Mouse (Mus musculus): Measurements from ENCODE around the gene Pcca.

Pcca gene

DNA sequence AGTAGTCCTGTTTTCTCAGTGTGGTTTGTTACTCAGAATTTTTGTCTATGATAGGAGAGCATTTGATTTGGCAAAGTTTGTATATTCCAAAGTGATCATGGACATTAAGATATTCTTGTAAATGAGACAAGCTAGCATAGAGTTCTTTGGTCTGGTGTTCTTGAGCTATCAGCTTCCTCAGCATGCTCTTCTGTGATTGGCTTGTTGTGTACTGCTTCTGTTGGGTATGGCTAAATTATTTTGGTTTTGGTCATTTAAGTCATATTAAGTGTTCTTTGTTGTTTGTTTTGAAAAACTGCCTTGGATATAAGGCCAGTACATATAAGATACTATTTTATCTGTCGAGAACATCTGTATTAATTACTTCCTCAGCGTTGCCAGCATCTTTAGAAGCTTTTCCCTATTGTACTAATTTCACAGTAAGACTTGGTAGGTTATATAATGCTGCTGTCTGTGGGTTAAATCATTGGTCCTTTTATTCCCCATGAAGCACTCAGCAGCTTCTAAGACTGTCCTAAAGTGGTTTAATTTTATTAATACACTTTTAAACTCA is 105.1 kb downstream of the Pcca start:
- in situ Hi-C loops (cut with MboI; ENCODE audit: low sequenced_read_pairs): no loop called here

DNA sequence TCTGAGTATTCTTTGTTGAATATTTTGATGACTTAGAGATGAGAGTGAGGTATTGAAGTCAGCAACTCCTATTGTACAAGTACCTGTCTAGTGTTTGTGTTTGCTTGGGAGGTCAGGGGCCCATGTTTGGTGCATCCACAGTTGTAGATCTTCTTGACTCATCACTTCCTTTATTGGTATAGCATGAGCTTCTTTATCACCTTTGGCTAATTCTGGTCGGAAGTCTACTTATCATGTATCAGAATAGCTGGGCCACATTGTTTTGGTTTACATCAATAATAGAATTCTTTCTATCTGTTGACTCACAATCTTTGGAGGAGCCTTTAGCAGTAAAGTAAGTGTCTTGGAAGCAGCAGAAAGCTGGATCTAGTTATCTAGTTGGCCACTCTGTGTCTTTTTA is 108.3 kb downstream of the Pcca start:
- in situ Hi-C loops (cut with MboI; ENCODE audit: low sequenced_read_pairs): no loop called here

DNA sequence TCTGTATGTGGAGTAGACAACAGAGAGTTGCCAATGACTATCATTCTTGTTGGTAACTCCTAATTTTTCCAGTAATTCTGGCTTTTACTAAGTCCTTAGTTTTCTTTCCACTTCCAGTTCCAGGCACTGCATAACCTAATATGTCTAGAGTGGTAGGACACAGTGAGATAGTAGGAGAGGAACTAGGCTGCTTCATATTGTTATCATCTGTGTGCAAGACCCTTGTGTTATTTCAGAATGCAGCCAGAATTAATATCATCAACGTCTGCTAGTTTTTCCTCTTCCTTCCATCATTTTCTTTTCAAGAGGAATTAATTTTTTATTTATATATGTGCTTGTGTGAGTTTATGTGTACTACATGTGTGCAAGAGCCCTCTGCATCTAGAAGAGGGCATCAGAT is 114.1 kb downstream of the Pcca start:
- in situ Hi-C loops (cut with MboI; ENCODE audit: low sequenced_read_pairs): no loop called here

DNA sequence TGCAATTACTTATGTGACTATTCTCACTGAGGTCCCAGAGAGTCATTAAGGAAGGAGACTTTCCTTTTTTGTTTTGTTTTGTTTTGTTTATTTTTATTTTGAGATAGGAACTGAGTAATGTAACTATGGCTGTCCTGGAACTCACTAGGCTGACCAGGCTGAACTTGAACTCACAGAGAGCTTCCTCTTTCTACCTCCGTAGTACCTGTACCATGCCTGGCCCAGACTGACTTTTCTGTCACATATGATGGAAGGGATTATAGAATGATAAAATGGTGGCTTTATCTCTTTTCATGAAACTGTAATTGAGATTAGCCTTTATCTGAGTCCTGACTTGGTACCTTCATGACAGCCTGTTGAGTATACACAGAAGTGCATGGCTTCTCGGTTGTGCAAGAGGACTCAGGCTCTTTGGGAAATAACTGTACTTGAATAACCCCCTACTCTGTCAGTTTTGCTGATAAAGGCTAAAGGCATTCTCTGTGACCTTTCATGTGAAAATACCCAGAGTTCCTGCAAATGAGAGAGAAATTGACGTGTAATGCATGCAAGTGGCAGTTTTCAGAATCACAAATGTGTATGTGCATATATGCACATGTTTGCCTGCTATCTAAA is 115.3 kb downstream of the Pcca start:
- in situ Hi-C loops (cut with MboI; ENCODE audit: low sequenced_read_pairs): no loop called here

DNA sequence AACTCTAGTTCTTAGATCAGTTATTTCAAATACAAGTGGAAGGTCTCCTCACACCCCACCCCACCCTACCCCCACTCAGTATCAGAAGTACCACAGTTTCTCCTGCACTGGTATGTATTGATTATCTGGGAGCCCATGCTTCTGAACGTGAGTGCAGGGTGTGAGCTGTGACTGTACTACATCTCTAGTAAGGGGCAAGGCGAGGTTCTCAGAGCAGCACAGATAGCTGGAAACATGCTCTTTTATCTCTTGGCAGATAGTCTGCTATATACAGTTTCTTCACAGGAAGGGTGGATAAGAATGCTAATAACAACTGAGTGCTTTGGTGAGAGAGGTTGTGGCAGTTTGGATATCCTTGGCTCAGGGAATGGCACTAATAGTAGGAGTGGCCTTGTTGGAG is 117.6 kb downstream of the Pcca start:
- in situ Hi-C loops (cut with MboI; ENCODE audit: low sequenced_read_pairs): no loop called here

DNA sequence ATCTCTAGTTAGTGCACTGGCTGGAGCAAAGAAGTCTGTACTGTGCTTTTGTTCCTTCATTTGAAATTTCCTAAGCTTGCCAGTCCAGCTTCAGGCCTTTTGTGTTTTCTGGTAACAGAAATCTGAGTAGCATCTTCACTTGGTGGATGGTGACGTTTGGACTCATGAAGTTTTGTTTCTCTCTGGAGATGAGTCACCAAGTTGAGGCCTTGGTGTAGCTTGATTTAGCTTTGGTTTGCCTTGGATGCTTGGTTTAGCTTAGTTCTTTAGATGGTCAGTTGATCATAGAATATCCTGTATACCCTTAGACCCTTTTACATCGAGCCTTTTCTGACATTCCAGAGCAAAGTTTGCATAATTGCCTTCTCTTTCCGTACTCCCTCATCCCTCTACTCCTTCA is 141.5 kb downstream of the Pcca start:
- in situ Hi-C loops (cut with MboI; ENCODE audit: low sequenced_read_pairs): no loop called here

DNA sequence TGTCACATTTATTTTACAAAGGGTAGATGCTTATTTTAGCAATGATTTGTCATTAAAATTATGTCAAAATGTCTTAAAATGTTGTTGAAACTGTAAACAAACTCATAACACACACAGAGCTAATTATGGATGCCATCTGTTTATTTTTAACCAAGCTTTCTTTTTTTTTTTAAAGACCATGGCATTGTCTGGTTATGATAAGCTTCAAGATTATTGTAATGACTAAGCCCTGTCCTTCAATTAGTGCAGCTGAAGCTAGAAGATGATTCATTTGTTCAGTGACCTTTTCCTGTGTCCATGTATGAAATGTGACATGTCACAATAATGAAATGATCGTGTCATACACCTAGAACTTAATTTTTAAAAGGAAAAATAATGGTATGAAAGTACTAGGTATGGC is 149.5 kb downstream of the Pcca start:
- in situ Hi-C loops (cut with MboI; ENCODE audit: low sequenced_read_pairs): no loop called here

DNA sequence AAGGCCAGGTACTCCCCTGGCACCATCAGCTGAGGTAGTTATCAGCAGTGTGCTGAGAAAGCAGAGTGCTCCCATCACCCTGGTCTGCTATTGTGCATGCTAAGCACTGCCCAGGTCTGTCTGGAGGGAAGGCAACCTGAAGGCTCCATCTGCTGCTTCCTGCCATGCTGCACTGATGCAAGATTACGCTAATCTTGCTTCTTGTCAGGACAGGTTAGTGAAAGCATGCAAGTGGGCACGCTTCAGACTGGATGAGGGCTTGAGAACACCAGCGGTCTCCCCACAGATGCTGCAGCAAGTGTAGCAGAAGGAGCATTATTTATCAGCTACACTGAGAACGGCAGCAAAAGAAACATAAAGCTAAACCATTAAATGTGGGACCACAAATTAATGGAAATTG is 150.1 kb downstream of the Pcca start:
- in situ Hi-C loops (cut with MboI; ENCODE audit: low sequenced_read_pairs): no loop called here

DNA sequence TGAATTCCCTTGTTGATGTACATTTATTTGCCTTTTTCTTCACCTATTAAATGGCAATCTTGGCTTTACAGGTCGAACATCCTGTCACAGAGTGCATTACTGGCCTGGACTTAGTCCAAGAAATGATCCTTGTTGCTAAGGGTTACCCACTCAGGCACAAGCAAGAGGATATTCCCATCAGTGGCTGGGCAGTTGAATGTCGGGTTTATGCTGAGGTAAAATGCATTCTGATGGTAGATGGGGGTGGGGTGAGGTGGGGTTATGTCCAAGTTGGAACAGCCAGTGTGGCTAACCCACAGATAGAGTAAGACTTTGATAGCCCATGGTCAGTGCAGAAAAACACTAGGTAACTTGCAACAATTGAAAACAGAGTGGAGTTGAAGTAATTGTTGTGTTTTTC is 150.7 kb downstream of the Pcca start:
- in situ Hi-C loops (cut with MboI; ENCODE audit: low sequenced_read_pairs): no loop called here

DNA sequence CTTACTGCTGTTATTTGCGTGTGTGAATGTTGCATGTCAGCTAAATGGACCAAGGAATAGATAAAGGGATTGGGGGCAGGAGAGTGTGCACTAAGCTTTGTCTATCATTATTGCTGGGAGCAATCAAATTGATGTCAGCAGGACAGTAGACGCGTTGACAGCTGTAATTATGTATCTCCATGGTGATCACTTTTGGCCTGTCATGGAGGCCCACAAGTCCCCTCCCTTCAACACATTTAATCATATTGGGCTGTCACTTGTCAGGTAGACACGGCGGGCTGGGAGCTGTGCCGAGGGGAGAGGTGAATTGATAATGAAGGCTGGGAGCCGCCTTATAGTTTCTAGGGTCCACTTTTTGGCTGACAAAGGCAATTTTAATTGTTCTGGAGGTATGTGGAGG is 153.3 kb downstream of the Pcca start:
- in situ Hi-C loops (cut with MboI; ENCODE audit: low sequenced_read_pairs): no loop called here

DNA sequence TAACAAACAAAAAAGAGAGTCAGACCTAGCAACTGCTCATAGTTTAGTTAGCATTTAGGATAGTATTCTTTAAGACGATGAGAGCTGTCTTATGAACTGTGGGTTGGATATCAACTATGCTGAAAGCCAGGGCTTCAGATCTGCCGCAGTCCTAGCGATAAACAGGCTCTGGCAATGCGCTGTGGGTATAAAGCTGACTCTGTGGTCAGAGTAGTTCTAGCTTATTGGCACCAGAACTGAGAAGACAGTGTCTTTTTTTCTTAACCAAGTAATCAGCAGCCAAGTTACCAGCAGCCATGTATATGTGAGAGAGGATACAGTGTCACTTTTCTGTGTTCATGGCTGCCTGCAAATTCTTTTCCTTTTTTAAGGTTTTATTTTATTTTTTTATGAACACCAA is 154.3 kb downstream of the Pcca start:
- in situ Hi-C loops (cut with MboI; ENCODE audit: low sequenced_read_pairs): no loop called here

DNA sequence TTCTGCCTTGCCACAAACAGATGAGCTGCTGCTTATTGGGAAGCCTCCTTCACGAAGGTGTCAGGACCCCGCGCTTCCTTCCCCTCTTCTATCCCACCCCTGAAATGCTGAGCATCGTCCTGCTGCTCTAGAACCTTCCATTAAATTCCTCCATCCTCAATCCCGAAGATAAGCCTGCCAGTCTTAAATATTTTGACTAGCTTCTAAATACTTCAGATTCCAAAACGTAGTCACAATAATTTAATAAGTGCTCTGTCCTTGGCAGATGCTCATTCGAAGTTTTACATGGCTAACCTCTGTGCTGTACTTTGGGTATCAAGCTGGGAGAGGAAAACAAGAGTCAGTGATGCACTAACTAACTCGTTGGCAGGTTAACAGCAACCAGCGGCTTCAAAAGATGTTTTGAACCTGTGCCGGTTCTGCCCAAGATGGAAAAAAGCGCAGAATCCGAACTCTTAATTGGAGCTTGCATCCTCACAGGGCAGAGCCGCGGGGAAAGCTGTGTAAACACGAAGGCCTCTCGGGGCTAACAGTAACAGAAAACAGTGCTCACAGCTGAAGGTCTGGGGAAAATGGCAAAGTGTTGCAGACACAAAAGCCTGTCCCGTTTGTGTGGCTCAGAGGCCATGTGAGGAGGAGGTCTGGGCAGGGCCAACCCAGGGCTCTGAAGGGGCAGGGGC is 155.2 kb downstream of the Pcca start:
- in situ Hi-C loops (cut with MboI; ENCODE audit: low sequenced_read_pairs): no loop called here

DNA sequence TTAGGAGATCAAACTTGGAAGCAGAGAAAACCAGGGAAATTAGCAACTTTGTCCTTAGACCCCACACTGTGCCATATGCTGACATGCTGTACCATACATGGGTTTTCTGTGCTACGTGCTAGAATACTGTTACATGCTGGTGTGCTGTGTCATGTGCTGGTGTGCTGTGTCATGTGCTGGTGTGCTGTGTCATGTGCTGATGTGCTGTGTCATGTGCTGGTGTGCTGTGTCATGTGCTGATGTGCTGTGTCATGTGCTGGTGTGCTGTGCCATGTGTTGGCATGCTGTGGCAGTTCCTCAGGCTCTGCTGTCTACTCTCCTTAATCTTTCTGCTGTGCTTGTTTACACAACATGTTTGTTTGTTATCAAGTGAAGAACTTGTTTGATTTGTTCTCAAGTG is 157.4 kb downstream of the Pcca start:
- in situ Hi-C loops (cut with MboI; ENCODE audit: low sequenced_read_pairs): no loop called here

DNA sequence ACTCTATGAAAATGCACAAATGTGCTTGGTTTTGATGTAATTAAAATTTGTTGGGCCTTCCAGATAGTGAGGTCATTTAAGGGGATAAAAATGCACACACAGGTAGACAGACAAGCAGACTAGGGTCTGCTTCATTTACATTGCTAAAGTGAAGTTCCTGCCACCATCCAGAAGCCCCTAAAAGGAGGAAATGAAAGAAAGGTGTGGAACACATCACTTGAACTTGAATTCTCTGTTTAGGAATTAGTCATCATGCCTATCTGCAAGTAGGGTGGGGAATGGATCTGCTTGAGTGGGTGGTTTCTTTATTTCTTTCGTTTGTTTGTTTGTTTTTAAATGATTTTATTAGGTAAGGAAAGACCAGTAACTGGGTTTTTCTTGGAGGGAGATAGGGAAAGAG is 166.2 kb downstream of the Pcca start:
- in situ Hi-C loops (cut with MboI; ENCODE audit: low sequenced_read_pairs): no loop called here

DNA sequence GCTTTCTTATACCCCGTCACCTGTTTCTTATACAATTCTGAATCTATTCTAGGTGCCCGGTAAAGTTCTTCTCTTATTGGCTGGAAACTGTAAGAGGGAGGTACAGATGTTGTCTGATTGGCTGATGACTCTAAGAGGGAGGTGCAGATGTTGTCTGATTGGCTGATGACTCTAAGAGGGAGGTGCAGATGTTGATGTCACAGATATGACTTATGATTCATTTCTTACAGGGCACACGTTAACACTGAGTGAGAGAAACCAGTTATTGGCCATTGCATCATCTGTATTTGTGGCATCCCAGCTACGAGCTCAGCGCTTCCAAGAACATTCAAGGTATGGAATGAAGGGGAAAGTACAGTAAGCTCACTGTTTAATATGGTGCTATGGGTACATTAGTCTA is 179.7 kb downstream of the Pcca start:
- in situ Hi-C loops (cut with MboI; ENCODE audit: low sequenced_read_pairs): no loop called here

DNA sequence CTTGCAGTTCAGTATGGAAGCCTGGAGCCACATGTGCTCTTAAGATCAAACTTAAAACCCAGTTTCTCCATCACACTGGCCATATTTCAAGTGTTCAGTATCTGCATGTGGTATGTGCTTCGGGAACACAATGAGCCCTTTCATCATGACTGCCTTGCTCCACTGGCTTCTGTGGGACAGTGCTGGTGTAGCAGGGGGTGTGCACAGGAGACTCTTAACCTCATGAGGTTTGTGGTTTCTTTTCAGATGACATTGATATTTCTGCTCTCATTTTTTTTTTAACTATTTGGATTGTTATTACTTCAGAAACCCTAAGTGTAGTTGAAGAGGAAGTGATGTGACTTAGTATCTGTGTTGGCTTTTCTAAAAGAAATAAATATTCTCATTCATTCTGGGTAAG is 180.8 kb downstream of the Pcca start:
- in situ Hi-C loops (cut with MboI; ENCODE audit: low sequenced_read_pairs): no loop called here

DNA sequence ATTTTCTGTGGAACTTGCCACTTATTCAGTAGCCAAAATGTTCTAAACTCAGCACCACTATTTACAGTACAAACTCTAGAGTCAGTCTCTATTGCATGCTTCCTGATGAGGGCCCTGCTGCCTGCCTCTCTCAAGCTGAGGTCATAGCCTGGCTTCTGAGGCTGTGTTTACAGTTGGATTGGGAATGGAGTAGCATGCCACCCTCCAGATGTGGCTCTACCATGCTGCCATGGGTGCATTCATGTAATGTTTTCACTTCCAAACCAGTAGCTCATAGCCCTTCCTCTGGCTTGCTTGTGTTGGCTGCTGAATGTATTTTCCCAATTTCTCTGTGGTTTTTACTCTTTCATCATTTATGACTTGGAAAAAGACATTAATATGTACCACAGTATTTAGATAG is 181.9 kb downstream of the Pcca start:
- in situ Hi-C loops (cut with MboI; ENCODE audit: low sequenced_read_pairs): no loop called here

DNA sequence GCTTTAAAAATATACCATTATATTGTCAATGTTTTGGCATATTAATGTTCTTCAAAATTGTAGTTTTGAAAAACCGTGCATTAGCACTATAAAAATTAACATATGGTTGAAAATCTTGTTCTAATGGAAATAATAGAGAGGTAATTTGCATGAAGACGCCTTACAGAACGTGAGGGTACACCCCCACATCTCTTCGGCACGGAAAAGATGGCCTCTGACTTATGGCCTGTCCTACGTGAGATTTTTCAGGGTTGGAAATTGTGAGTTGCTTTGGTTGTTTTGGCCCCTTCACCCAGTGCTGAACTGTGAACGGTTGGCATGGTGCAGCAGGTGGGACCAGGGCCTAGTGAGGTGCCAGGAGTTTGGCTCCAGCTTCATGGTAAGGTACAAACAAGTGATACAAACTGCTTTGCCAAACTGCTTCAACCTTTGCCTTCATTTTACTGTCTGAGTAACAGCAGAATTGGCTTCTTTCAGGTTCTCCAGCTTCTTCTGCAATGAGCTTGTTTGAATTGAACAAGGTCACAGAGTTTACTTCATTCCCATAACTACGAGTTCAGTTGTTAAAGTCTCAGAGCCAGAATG is 185.5 kb downstream of the Pcca start:
- in situ Hi-C loops (cut with MboI; ENCODE audit: low sequenced_read_pairs): no loop called here

DNA sequence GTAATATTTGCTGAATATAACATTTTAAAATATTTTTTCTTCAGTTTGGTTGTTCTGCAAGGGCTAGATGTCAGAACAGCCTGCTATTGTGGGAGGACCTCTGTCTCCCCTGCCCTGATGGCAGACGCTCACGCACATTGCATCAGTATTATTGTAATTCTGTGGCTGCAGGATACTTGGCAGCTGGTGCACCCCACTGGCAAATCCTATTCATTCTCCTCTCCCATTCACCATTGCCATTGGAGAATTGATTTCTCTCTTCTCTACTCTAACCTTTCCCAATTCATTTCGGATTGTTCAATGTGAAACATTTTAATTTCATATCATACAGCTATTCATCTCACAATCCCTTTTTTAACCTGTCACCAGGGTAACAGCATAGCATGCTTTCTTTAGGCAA is 186.9 kb downstream of the Pcca start:
- in situ Hi-C loops (cut with MboI; ENCODE audit: low sequenced_read_pairs): no loop called here

DNA sequence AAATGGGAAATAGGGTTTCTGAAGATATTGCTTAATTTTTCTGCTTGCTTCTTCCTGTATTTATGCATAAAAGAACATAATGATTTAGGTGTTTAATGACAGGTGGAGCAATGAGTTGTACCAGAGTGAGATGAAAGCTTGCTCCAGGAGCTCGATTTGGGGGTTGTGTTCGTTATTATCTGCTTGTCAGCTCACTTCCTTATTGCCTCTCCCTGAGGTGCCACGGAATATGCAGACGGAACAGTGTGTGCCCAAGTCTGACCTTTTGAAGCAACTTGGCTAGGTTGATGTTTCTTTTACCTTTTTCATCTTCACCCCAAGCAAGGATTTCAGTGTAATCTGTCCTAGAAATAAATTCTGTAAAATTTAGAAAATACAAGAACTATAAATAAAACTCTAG is 187.6 kb downstream of the Pcca start:
- in situ Hi-C loops (cut with MboI; ENCODE audit: low sequenced_read_pairs): no loop called here

DNA sequence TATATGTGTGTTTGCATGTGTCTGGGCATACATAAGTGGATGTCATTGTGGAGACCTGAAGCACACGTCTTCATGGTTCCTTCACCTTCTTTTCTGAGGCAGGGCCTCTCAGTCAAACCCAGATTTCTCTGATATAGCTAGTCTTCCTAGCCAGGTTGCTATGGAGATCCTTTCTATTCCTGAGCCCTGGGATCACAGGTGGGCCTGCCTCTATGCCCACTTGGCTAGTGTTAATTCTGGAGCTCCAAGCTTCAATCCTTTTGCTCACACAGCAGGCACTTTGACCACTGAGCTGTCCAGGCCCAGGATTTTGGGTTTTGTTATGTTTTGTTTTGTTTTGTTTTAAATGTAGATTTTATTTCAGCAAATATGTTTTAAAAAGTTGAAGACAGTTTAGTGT is 192.3 kb downstream of the Pcca start:
- in situ Hi-C loops (cut with MboI; ENCODE audit: low sequenced_read_pairs): no loop called here

DNA sequence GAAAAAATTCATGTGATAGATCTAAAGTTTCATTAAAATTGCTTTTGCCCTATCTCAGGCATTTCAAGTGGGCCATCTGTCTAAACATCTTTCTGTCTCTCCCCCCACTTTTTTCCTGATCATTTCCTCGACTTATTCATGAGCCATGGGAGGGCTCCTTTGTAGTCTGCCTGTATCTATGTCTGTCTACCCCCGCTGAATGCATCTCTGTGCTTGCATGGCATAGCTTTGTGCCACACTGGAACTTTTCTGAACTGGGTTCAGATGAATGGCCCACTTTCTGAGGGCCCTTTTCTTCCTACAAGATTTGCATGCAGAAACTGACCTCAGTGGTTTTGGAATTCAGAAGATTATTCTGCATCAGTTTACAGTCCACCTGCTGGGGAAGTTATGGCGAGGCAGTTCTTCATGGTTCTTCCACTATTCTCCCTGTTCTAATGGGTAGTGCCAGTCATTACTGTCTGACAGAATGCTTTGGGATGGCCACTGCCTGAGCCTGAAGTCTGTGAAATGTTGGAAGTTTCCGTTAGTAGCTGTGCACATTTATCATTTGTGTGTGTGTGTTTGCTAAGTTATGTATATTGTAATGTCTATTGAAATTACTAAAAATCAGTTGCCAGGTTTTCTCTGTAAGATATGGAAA is 195.4 kb downstream of the Pcca start:
- in situ Hi-C loops (cut with MboI; ENCODE audit: low sequenced_read_pairs): no loop called here
